Comparison of ENCODE assay signal across 10 mouse cellular contexts in genomic region chr11:106741232-106741631, GRCm38 (mm10). TPM values are rescaled to one million over a fixed set of nuclear protein-coding genes. Genes with fewer than 3 reads are reported as not detected.
DNase-seq lines count a peak whose midpoint lies in the region; TF ChIP-seq lines count a peak whose summit lies in the region.
"Had no signal": no experiment of that assay in that cellular context is flagged by ENCODE, and none has a peak within 500 bp of the region (broad histone marks: within the 10 kb centered on the region; RNA-seq: fewer than 3 reads in every experiment).

No protein-coding gene starts in this region.

- TF ChIP-seq POLR2A in brain, embryonic 14.5 days (IDR thresholded peaks at IDR 0.05; ENCODE audit: borderline replicate concordance, extremely low read depth, insufficient read depth, insufficient read length, poor library complexity, severe bottlenecking), result no peak

- intact Hi-C loops in left cerebral cortex, postnatal 4 days (cut with DNase I), result loop anchor here (5.0 to 10.0 kb wide), 2 partner anchors 236 to 324 kb away; no protein-coding TSS in a partner anchor

- DNase-seq in left cerebral cortex, postnatal 4 days, result peak; percentile 59
- no peak for DNase-seq in left cerebral cortex, adult 9 months (ENCODE audit: low spot score in 2 of 2)
- DNase-seq in Muller cell, postnatal 12 days (ENCODE audit: inconsistent ontology term), result peak; percentile 29
- DNase-seq in brain, embryonic 14.5 days (ENCODE audit: low read depth), result peak; percentile 86
- peak; percentile 73 for DNase-seq in mesoderm, embryonic 11.5 days (ENCODE audit: low read depth, low spot score)
- no peak for DNase-seq in gastrocnemius, postnatal 25 days
- DNase-seq in layer of hippocampus, postnatal 25 days (ENCODE audit: extremely low spot score in 1 of 2, low spot score in 1 of 2), result no peak
- DNase-seq: kidney, adult 2 months; liver, embryonic 13.5 days had no signal

- TF ChIP-seq CTCF in brain, embryonic 14.5 days (IDR thresholded peaks at IDR 0.05; ENCODE audit: borderline replicate concordance, extremely low read depth, insufficient read depth, insufficient read length), result no peak

RNA-seq across cellular contexts. Expression of gene Pecam1, which starts 9.2 kb away (rescaled TPM):
- total RNA-seq in left cerebral cortex, postnatal 4 days (2021), result 10 to 100 TPM; 17.7 TPM
- polyA plus RNA-seq in brain, embryonic 14.5 days (2012; rRNA removed), result 15.7 and 24.8 TPM in 2 replicates
- 10 to 100 TPM; 32.2 to 50.6 TPM for total RNA-seq in gastrocnemius, postnatal 25 days (2021)
- 10 to 100 TPM; 13.6 to 16.6 TPM for total RNA-seq in layer of hippocampus, postnatal 25 days (2021)

RNA-seq across cellular contexts. Expression of gene Milr1, which starts 9.8 kb away (rescaled TPM):
- total RNA-seq in left cerebral cortex, postnatal 4 days (2021), result under 1 TPM; 0.56 to 0.93 TPM
- 0.36 and 0.38 TPM in 2 replicates for polyA plus RNA-seq in brain, embryonic 14.5 days (2012; rRNA removed)
- total RNA-seq in gastrocnemius, postnatal 25 days (2021), result not detected
- not detected for total RNA-seq in layer of hippocampus, postnatal 25 days (2021)
- total RNA-seq: MEL had no signal

RNA-seq across cellular contexts. Expression of gene Polg2, which starts 38.1 kb away (rescaled TPM):
- total RNA-seq in left cerebral cortex, postnatal 4 days (2021), result 1 to 10 TPM; 5.2 to 6.2 TPM
- polyA plus RNA-seq in brain, embryonic 14.5 days (2012; rRNA removed), result 9.0 and 10.3 TPM in 2 replicates
- total RNA-seq in gastrocnemius, postnatal 25 days (2021), result 1 to 10 TPM; 2.8 to 3.3 TPM
- total RNA-seq in layer of hippocampus, postnatal 25 days (2021), result 1 to 10 TPM; 4.0 to 4.1 TPM

RNA-seq across cellular contexts. Expression of gene Ddx5, which starts 47.8 kb away (rescaled TPM):
- 100 to 1,000 TPM; 737 to 784 TPM for total RNA-seq in left cerebral cortex, postnatal 4 days (2021)
- 597 and 653 TPM in 2 replicates for polyA plus RNA-seq in brain, embryonic 14.5 days (2012; rRNA removed)
- total RNA-seq in gastrocnemius, postnatal 25 days (2021), result 100 to 1,000 TPM; 183 to 197 TPM
- total RNA-seq in layer of hippocampus, postnatal 25 days (2021), result 100 to 1,000 TPM; 711 to 757 TPM

RNA-seq across cellular contexts. Expression of gene Cep95, which starts 47.8 kb away (rescaled TPM):
- 10 to 100 TPM; 14.6 to 19.6 TPM for total RNA-seq in left cerebral cortex, postnatal 4 days (2021)
- polyA plus RNA-seq in brain, embryonic 14.5 days (2012; rRNA removed), result 20.3 and 22.3 TPM in 2 replicates
- total RNA-seq in gastrocnemius, postnatal 25 days (2021), result 1 to 10 TPM; 4.1 to 4.8 TPM
- 10 to 100 TPM; 11.3 to 15.8 TPM for total RNA-seq in layer of hippocampus, postnatal 25 days (2021)

Comparison
In these comparisons a context has a peak if more than half of its experiments do, and no peak if none do; other contexts are left out.
1. DNase-seq: peak in left cerebral cortex, postnatal 4 days (single experiment), Muller cell, postnatal 12 days (single experiment), brain, embryonic 14.5 days (single experiment) and mesoderm, embryonic 11.5 days (single experiment); none in left cerebral cortex, adult 9 months (0 of 2), gastrocnemius, postnatal 25 days (single experiment) and layer of hippocampus, postnatal 25 days (0 of 2).